Mouse (Mus musculus): ENCODE results near the gene Mprip. TPM values are rescaled to one million over a fixed set of nuclear protein-coding genes. Genes with fewer than 3 reads are reported as not detected.

Gene Mprip
- total RNA-seq, 2 experiments from 2014 or later, result 293 to 299 TPM

DNA sequence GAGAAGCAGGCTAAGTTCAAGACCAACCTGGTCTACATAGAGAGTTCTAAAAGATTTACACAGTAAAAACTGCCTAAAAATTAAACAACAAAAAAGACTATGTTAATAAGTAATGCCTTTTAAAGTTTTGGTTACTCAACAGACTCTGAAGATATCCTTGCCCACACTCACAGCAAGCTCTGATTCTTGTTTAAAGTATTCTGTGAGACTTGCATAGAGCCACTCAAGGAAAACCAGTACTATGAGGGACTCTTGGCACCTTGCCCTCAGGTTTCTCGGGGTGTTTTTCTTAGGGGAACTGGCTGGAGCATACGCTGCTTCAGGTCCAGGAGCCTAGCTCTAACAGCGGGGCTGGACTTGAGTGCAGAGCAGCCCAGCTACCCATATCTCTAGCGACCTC, 118.3 kb downstream of the Mprip start:
- DNase-seq (ENCODE audit: low spot score in 2 of 2), result no peak
- intact Hi-C loops (cut with DNase I), result loop anchor here (5.0 kb wide), 1 partner anchor 157 kb away; no protein-coding TSS in a partner anchor

DNA sequence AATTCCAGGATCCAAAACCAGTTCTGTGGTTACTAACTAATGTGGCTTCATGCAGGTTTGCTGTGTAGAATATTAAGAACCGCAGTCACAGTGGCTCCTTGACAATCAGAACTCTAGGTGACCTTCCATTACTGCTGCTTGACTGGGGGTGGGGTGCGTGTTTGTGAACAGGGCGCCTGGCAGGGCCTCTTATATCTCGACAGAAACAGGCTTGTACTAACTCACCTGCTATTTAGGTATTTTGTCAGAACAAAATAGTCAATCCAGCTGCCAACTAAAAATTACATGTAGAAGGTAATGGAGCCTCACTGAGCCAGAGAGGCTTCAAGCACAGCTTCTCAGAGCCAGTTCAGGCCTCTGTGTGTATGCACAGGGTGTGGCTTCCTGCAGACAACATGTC, 119.1 kb downstream of the Mprip start:
- intact Hi-C loops (cut with DNase I), result loop anchor here (10.0 kb wide), 1 partner anchor 255 kb away; the partner anchor contains the start of gene Zkscan17
- DNase-seq (ENCODE audit: low spot score in 2 of 2), result no peak

DNA sequence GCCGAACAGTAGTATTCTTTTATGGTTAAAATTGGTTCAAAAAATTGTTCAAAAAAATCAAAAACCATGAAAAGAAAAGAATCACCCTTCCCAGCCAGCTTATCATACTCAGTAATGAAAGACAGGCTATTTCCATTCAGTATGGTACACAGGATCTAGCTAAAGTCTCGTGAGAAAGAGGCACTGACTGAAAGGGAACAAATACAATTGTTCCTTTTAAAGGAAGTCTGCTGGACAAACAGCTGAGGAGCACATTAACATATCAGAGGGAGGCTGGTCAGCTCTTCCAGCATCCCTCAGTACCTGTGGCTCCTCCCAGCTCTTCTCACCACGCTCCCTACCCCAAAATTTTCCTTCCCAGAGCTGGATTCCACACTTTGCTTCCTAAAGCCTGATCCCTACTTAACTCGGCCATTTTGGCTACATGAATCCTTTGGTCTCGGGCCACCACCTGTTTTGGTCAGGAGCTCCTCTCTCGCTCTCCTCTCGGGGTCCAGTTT, 121.0 kb downstream of the Mprip start:
- no peak for DNase-seq (ENCODE audit: low spot score in 2 of 2)
- intact Hi-C loops (cut with DNase I), result loop anchor here (10.0 kb wide), 1 partner anchor 257 kb away; the partner anchor contains the start of gene Zkscan17

DNA sequence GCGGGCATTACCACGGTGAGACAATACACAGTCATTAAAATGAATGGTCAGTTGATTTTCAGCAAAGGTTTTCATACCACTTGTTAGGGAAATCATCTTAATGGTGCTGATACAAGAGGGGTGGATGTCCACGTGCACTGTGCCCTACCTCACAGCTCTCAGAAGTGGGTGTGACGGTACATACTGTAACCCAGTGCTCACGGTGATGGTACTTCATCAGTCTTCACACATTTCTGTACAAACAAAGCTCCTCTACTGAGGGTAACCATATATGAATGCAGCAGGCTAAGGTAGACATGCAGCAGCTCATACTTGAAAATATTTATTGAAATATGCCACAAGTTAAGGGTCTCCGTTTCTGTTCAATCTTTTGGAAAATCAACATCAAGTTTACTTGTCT, 122.5 kb downstream of the Mprip start:
- DNase-seq (ENCODE audit: low spot score in 2 of 2), result no peak
- intact Hi-C loops (cut with DNase I), result loop anchor here (10.0 kb wide), 1 partner anchor 259 kb away; the partner anchor contains the start of gene Zkscan17

DNA sequence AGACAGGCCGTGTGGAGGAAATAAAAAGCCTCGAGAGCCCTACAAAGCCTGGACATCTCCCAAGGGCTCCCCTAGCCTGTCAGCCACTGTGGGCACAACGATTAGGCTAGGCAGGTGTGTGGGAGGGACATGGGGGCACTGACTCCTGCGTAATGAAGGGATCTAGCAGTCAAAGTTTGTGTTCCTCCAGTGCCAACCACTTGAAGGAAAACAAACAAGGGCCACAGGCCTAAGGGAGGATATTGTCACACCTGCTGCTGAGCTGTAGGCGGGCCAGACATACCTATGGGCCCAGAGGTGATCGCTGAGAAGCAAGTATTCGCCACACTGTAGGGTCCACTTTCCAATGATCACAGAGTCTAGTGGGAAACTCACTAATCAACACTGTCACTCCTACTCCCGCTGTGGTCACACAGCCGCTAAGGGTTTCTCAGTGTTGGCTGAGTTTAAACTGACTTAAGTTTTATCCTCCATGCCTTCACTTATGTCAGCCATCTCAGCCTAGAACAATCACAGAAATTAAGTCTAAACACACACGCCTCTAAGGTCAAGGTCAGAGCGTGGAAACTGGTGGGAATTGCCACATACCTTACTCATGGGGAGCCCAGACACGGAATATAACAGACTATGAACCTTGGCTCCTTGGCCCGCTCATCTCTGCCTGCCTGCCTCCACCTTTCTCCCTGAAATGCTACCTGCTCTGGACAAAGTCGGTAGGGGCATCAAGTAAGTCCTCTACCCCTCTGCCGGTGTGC, 125.5 kb downstream of the Mprip start:
- intact Hi-C loops (cut with DNase I), result loop anchor here (10.0 kb wide), 1 partner anchor 262 kb away; the partner anchor contains the start of gene Zkscan17
- DNase-seq (ENCODE audit: low spot score in 2 of 2), result no peak

DNA sequence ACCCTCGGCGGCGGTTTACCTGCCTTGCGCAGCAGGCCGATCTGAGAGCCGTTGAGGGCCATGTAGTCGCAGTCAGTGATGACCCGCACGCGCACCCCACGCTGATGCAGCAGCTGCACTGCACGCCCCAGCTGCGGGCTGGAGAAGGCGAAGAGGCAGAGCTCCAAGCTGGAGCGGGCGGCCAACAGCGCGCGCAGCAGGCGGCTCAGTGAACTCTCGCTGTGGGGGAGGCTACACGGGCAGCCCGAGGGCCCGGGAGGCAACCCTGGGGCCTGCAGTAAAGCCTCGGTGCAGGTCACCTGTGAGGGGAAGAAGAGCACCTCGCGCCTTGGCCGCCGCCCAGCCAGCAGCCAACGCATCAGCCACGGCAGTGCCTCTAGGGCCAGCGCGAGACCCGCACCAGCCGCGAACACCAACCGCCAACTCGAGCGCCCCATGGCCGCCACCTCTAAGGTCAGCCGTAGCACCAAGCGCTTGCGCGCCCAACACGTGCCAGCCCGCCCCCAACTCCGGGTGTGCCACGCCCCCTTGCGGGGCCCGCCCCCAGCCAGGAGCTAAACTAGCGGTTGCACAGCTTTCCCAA, 126.2 kb downstream of the Mprip start, which contains the start of gene Pld6:
Pld6 (minus strand) TSS at position 447 of the 583 bp plus-strand sequence.
- intact Hi-C loops (cut with DNase I), result loop anchor here (10.0 kb wide), 1 partner anchor 262 kb away; the partner anchor contains the start of gene Zkscan17
- peak in 1 of 2 experiments; percentile 30 for DNase-seq (ENCODE audit: low spot score in 2 of 2)

DNA sequence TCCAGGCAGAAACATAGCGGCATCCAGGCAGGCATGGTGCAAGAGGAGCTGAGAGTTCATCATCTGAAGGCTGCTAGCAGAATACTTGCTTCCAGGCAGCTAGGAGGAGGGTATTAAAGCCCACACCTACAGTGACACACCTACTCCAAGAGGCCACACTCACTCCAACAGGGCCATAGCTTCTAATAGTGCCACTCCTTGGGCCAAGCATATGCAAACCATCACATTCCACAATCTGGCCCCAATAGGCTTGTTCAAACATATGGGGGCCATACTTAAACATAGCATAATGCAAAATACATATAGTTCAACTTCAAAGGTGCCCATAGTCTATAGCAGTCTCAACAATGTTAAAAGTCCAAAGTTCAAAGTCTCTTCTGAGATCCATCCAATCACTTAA, 128.2 kb downstream of the Mprip start:
- intact Hi-C loops (cut with DNase I), result loop anchor here (10.0 kb wide), 1 partner anchor 265 kb away; the partner anchor contains the start of gene Zkscan17
- no peak for DNase-seq (ENCODE audit: low spot score in 2 of 2)

DNA sequence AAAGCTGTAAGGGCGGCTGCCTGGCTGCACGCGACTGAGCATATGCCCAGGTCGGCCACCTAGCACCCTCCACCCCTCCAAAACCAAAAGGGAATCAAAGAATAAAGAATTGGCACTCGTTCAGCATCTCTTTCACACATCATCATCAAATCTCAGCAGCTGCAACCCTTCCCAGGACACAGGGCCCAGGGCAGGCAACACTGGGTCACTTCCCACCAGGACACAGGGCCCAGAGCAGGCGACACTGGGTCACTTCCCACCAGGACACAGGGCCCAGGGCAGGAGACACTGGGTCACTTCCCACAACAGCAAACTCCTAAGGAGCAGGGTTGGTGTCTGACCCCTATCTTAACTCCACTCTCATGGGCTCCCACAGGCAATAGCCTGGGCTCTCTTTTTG, 132.3 kb downstream of the Mprip start:
- intact Hi-C loops (cut with DNase I), result no loop called here
- no peak for DNase-seq (ENCODE audit: low spot score in 2 of 2)

DNA sequence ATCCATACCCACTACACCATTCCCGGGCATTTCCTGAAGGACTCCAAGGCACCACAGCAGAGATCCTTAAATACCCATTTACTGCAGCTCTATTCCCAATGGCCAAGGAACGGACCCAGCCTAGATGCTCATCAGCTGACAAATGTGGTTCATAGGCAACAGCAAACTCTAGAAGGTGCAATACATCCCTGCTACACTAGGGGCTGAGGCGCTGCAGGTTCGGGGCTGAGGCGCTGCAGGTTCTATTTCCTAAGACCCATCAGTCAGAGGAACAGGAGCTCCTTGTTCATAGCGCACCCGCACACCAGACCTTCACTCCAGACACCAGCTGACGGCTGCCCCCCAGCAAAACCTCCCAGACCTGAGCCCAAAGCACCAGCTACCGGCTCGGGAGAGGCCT, 139.3 kb downstream of the Mprip start:
- DNase-seq (ENCODE audit: low spot score in 2 of 2), result no peak
- intact Hi-C loops (cut with DNase I), result no loop called here

DNA sequence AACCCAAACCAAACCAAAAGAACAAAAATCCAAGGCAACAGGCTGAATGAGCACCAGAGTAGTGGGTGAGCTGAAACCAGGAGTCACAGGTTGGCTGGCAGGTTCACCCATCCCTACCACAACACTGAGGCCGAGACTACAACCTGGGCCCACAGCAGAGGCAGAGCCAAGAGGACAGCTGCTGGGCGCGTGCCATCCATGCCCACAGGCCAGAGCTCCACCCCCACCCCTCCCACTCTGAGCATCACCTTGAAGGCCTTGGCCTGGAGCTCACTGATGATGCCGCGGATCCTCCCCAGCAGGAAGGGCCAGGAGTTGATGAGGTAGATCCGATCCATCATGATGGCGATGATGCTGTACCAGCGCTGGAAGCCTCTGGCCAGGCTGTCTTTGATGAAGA, 140.8 kb downstream of the Mprip start:
- intact Hi-C loops (cut with DNase I), result no loop called here
- no peak for DNase-seq (ENCODE audit: low spot score in 2 of 2)

DNA sequence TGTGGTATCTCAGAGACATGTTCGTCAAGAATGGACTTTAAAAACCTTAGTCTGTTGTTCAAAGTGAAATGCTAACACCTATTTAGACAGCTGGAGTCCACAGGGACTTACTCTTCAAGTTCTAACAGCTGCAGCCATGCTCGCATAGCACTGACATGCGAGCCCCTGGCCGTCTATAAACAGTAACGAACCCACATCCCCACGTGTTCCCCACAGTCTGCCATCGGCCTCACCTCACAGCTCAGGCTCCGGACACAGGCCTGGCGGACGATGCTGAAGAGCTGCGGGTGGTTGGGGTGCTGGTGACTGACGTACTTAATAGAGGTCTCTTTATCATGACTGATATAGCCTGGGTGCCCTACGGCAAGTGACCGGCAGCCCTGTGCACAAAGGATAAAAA, 142.4 kb downstream of the Mprip start:
- no peak for DNase-seq (ENCODE audit: low spot score in 2 of 2)
- intact Hi-C loops (cut with DNase I), result no loop called here

DNA sequence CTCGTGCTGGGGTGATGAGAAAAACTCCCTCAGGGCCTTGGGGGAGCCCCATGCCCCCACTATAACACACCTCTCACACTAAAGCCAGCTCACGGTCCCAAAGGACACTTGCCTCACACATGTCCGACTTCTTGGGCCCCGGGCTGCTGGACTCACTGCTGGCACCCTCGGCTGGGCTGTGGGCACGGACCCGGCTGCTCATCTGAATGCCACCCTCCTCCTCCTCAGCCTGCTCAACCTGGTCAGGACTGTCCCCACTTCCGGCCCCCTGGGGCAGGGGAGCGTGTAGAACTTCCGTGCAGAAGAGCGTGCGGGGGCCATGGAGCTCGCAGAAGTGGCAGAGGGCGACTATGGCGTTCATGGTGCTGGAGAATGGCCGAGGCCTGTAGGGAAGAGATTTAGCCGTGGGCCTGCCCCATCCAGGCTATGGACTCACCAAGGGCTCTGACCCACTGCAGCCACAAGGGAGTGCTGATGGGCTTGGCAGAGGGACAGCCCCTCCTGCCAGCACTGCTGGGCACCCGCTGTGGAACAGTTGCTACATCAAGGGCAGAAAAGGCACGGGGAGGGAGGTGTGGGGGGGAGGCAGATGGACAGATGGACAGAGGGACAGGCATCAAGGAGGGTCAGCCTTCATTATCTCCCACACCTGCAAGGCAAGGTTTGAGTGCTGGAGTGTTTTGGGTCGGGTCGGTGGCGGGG, 143.5 kb downstream of the Mprip start:
- intact Hi-C loops (cut with DNase I), result no loop called here
- no peak for DNase-seq (ENCODE audit: low spot score in 2 of 2)

DNA sequence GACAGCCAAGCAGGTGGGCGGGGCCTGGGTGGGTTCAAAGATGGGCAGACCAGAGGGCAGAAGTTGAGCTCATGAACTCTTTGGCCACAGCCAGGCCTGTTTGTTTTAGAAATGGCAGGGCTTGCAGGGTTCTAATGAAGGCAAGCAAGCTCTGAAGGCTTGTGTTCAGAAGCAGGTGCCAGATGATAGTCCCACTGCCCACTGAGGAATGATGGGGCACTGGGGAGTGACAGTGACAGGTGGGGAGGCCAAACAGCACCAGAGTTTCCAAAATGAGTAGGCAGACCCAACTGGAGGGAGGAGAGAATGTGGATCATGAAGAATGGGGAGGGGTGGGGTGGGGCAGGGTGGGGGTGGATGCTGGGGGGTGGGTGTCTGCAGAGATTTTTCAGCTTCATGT, 144.2 kb downstream of the Mprip start:
- intact Hi-C loops (cut with DNase I), result no loop called here
- DNase-seq (ENCODE audit: low spot score in 2 of 2), result no peak

DNA sequence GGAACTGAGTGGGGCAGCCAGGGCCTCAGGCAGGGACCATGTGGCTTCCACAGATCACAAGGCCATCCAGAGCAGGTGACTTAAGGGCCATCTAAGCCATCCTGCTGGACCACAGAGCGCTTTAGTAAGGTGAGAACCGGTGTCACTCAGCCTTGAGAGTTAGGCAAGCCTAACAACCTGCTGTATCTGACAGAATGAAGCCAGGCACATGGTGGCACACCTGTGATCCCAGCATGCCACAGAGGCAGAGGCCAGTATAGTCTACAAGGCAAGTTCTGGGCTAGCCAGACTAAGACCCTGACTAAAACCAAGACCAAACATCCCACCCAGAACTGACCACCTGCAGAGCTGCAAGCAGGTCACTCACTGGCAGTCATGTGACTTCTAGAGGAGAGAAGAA, 144.6 kb downstream of the Mprip start:
- intact Hi-C loops (cut with DNase I), result no loop called here

DNA sequence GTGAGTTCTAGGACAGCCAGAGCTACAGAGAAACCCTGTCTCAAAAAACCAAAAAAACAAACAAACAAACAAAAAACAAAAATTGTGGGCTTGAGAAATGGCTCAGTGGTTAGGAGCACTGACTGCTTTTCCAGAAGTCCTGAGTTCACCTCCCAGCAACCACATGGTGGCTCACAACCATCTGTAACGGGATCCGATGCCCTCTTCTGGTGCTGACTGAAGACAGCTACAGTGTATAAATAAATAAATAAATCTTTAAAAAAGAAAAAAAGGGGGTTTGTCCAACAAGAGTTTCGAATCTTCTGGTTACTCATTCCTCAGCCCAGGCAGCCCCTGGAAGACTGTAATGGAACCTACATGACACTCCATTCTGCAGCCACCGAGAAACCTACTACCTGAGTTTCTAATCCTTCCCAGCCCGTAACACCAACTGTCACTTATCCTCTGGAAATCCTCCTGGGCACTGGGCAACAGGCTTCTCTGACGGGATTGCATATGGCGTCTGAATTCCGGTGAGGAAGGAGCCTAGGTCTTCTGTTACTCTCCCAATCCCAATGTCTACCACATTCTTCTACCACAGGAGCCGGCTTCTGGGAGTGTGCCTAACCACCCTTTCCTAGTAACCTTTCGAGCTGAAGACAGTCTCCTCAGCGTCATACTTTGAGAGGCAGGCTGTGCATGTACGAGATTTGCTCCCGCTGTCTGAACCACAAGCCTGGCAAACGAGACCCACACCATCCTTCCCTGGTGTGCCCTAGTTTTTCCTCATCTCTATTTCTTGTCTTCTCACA, 147.3 kb downstream of the Mprip start:
- intact Hi-C loops (cut with DNase I), result no loop called here
- no peak for DNase-seq (ENCODE audit: low spot score in 2 of 2)

More for the DNA sequence above, 144.6 kb downstream of the Mprip start:
- no peak for DNase-seq (ENCODE audit: low spot score in 2 of 2)

DNA sequence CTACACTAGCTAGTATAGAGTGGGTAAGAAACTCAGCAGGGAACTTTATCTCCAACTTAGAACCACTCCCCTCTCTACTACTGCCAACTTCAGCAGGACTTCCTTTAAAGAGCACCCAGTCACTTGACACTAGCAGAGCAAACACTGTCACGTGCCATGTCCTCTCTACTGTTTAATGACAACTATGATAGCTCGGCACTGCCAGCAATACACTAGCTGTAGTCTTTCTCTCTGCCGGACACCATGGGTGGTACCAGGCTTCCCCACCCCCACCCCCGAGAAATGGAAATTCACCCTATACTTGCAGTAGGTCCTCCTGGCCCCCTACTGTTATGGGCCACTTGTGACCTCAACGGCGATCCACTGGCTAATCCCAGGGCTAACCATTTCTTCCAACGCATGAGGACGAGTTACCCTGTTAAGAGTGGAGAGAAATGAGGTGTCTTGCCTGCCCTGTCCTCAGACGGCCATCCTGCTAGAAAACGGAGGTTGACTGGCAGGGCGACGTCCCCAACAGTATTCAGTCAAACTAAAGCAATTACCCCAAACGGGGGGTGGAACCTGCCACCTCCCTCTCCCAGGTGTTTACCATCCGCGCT, 148.1 kb downstream of the Mprip start:
- peak in 1 of 2 experiments; percentile 14 for DNase-seq (ENCODE audit: low spot score in 2 of 2)
- intact Hi-C loops (cut with DNase I), result no loop called here

DNA sequence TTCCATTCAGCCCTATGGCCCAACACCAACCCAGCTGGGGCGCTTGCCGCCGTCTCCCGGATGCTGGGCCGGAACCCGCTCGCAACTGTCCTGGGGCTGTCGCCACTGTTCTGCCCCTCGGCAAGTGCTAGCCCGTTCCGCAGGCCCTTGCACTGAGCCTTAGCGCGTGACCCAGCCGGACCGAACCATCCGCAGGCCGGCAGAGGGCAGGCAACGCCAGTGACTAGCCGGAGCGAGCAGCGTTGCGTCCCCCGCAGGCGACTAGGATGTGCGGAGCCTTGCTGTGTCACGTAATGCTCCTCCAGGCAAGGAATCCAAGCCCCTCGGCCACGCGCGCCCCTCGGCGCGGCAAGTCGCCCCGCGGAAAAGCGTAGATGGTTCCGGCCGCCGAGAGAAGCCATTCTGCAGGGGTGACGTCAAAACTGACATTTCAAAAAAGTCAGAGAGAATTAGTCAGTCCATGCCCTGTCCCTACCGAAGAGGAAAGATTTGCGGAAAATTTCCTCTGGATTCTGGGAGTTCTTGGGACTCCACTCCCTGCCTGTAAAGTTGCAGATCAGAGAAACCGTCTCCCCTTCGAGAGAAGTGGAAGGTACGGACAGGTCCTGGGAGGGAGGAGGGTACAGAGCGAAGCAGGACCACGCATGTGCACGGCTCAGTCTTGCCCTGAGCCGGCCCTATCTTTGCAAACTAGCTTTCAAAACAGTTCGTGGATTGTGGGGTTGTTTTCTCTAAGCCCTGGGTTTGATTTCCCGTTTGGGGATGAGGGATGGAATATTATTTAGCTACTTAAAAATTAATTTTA, 148.8 kb downstream of the Mprip start, which contains the start of gene Flcn:
Flcn (minus strand) TSS at position 347 of the 805 bp plus-strand sequence.
- intact Hi-C loops (cut with DNase I), result no loop called here

More for the DNA sequence above, 148.8 kb downstream of the Mprip start, which contains the start of gene Flcn:
- peak; percentile 89 for DNase-seq (ENCODE audit: low spot score in 2 of 2)

Data from left cerebral cortex, postnatal 36 days (tissue).